Mouse (Mus musculus) small intestine, adult 2 months (tissue): ENCODE results near the gene Ccdc88b.

Source experiments
- CTCF ChIP-seq: fragments of 200-500 bp; IDR thresholded peaks from 2 replicates; pipeline ENCODE4 v1.5.1; 2012; ENCODE audit warnings: low read depth, mild to moderate bottlenecking, control low read depth, inconsistent platforms, low read length, moderate library complexity, mixed read lengths; ENCODE audit not compliant: insufficient replicate concordance, insufficient read length; ENCODE audit errors: extremely low read depth
- POLR2A ChIP-seq: fragments of 200-500 bp; IDR thresholded peaks from 2 replicates; pipeline ENCODE4 v1.6.1; 2012; ENCODE audit warnings: low read depth, mild to moderate bottlenecking, control low read depth, inconsistent platforms, low read length, moderate library complexity

GRCm38 (mm10) chr19:6820538-6821195 is 37.3 kb downstream of the Ccdc88b start:
- no peak for TF ChIP-seq CTCF
- TF ChIP-seq POLR2A, result no peak
